Mouse (Mus musculus): Measurements from ENCODE around the gene Arl4c.

DNA sequence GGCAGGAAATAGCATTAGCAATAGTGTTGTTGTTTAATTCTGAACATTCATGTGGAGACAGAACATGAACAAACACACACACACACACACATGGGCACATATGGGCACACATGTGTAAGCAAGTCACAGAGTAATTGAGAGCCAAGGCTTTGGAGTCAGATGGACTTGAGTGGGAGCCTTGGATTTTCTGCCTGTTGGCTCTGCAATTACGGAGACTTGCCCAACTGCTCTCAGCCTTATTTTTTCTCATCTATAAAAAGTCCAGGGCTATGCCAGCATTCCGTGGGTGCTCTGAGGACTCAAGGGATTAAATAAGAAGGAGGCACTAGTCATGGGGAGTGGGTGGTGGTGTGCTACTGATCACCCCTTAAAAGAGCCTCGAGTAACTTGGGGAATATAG lies 16.5 kb upstream of the Arl4c start:
- TF ChIP-seq CTCF (IDR thresholded peaks at IDR 0.05; ENCODE audit: low read depth): no peak
- TF ChIP-seq EP300 (IDR thresholded peaks at IDR 0.05; ENCODE audit: low read depth): no peak

All from liver, embryonic 14.5 days (tissue).